Mouse (Mus musculus) gastrocnemius, postnatal 4 days (tissue): ENCODE data around the gene Zbtb20. TPM values are rescaled to one million over a fixed set of nuclear protein-coding genes. Genes with fewer than 3 reads are reported as not detected.

Experiments
- DNase-seq, 2 experiments: peaks; one replicate each; pipeline ENCODE4 v3.0.0; 2021 to 2022; ENCODE audit warnings: low spot score in 2 of 2, mixed read lengths in 2 of 2
- total RNA-seq, 2 experiments: library from RNA; stranded (reverse); gene quantifications; 2 replicates each; pipeline ENCODE4 v1.2.3; 2021

Gene Zbtb20
- total RNA-seq, 2 experiments from 2014 or later: 93.9 to 114 TPM

- DNase-seq: no peak
Measured at GRCm38 (mm10) chr16:43580321-43580822, 704.7 kb downstream of the Zbtb20 start.

DNA sequence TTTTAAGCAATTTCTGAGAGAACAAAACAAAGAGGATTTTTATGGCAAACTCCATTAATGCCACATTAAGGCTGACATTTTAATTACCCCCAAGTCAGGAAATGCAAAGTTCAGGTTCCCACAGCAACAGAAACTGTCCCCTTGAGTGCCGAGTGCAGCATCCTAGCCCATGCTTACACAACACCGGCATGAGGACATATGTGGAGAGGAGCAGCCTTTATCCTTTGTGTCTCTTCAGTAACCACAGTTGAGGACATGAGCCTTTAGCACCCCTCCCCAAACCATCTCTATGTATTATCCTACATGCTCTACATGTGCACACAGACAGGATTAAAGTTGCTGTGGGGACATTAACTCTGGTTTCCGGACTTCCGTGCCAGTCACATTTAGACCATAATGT, 705.9 kb downstream of the Zbtb20 start:
- DNase-seq: no peak

- no peak for DNase-seq
Measured at GRCm38 (mm10) chr16:43586859-43587429, 711.3 kb downstream of the Zbtb20 start.

GRCm38 (mm10) chr16:43590704-43591493, 715.2 kb downstream of the Zbtb20 start:
- no peak for DNase-seq

- DNase-seq: peak in 1 of 2 experiments; percentile 28
Measured at GRCm38 (mm10) chr16:43592062-43592461, 716.4 kb downstream of the Zbtb20 start.

- DNase-seq: no peak
Measured at GRCm38 (mm10) chr16:43592801-43593200, 717.1 kb downstream of the Zbtb20 start.

- DNase-seq: no peak
Measured at GRCm38 (mm10) chr16:43597375-43598060, 721.8 kb downstream of the Zbtb20 start.

DNA sequence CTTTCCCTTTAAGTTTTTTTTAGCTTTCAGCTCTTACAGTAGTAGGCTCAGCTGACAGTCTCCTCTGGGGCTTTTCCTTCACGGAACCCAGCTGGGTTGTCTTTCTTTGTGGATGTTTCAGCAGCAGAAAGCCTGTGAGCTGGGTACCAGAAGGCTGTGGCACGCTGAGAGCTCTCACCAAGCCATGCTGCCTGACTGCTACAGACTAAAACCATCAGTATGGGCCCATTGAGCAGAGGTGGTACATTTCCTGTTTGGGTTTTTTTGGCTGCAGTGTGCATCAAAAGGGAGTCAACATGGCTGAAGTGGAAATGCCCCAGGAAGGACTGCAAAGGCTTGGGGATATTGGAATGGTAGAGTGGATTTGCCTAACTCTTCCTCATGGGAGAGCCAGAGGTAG, 724.0 kb downstream of the Zbtb20 start:
- no peak for DNase-seq

- DNase-seq: no peak
Measured at GRCm38 (mm10) chr16:43602573-43602972, 726.9 kb downstream of the Zbtb20 start.

DNA sequence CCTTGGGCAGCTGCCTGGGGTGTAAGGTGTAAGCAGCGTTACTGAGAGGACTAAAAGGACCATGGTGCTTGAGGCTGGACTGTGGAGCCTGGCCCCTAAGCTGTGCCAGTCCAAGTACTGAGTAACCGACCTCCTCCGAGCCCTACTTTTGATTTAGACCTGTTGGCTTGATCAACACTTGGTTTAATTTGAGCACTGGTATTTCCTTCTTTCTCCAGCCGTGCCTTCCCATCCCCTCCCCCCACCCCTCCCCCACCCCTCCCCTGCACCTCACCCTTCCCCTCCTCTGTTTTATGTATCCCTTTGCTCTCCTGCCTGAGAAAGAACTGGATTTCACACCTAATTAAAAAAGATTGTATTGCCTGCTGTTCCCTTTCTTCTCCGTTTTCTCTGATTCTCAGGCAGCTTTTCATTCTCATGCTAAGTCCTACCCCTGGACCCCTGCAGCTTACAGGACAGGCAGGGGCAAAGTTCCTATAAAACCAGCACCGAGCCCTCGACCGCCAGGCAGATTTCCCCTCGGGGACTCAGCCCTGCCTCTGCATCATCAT, 728.0 kb downstream of the Zbtb20 start:
- DNase-seq: no peak

- no peak for DNase-seq
Measured at GRCm38 (mm10) chr16:43604399-43605013, 728.8 kb downstream of the Zbtb20 start.

GRCm38 (mm10) chr16:43607086-43607485, 731.4 kb downstream of the Zbtb20 start:
- no peak for DNase-seq

DNA sequence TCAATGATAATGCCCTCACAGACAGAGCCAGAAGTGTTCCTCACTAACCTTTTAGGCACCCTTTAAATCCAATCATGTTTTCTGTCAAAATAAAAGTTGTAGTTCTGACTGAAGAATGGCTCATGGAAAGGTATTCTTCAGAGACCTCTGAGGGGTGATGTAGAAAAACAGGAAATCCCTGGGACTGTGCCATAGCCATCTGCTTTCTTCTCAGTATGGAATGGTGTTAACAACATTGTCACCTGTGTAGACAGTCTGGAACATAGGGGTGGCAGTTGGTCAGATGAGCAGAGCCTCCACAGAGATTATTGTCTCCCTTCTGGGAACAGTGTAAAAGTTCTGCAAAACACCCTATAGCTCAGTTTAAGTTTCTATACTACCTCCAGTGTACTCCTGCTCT, 732.4 kb downstream of the Zbtb20 start:
- DNase-seq: no peak

DNA sequence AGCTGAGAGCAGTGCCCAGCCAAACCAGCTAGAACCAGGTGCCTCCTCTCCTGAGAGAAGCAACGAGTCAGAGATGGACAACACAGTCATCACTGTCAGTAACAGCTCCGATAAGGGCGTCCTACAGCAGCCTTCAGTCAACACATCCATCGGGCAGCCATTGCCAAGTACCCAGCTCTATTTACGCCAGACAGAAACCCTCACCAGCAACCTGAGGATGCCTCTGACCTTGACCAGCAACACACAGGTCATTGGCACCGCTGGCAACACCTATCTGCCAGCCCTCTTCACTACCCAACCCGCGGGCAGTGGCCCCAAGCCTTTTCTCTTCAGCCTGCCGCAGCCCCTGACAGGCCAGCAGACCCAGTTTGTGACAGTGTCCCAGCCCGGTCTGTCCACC, 734.7 kb downstream of the Zbtb20 start:
- DNase-seq: no peak

GRCm38 (mm10) chr16:43616348-43616747, 740.7 kb downstream of the Zbtb20 start:
- no peak for DNase-seq

DNA sequence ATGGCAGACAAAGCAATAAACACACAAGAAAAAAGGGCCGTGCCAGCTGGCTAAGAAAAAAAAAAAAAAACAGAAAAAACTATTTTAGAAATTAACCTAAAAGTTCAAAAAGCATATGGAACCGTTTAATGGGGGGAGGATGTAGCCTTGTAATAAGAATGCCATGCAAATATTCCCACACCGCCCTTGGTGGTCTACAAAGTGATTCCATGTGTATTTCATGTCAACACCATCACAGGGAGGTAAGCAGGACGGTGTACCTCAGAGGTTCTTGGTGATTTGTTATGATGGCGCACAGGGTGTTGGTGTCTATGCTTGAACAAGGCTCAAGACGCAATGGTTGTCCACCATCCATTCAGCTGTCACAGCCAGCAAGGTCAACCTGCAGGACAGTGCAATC, 741.7 kb downstream of the Zbtb20 start:
- DNase-seq: no peak

DNA sequence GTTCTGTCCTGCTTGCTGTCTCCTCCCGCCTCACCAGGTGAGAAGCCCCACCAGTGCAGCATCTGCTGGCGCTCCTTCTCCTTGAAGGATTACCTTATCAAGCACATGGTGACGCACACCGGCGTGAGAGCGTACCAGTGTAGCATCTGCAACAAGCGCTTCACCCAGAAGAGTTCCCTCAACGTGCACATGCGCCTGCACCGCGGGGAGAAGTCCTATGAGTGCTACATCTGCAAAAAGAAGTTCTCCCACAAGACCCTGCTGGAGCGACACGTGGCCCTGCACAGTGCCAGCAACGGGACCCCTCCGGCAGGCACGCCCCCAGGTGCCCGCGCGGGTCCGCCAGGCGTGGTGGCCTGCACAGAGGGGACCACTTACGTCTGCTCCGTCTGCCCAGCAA, 742.6 kb downstream of the Zbtb20 start:
- DNase-seq: no peak

- DNase-seq: no peak
Measured at GRCm38 (mm10) chr16:43619277-43619676, 743.6 kb downstream of the Zbtb20 start.

DNA sequence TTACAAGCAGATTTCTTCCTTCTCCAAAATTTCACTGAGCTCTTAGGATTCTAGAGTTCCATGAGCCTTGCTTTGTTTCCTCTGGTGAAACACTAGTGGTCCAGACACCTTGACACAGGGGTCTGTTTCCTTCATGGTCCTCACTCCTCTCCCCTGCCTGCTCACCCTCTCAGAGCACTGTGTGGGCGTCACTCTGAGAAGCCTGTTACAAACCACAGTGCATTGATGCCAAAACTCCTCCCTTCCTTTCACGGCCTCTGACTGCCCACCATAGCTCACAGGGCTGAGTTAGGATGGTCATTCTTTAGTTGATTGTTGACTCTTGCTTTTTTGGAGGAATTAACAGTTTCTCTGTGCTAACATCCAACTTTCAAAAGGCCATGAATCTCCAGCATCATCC, 744.7 kb downstream of the Zbtb20 start:
- DNase-seq: no peak

DNA sequence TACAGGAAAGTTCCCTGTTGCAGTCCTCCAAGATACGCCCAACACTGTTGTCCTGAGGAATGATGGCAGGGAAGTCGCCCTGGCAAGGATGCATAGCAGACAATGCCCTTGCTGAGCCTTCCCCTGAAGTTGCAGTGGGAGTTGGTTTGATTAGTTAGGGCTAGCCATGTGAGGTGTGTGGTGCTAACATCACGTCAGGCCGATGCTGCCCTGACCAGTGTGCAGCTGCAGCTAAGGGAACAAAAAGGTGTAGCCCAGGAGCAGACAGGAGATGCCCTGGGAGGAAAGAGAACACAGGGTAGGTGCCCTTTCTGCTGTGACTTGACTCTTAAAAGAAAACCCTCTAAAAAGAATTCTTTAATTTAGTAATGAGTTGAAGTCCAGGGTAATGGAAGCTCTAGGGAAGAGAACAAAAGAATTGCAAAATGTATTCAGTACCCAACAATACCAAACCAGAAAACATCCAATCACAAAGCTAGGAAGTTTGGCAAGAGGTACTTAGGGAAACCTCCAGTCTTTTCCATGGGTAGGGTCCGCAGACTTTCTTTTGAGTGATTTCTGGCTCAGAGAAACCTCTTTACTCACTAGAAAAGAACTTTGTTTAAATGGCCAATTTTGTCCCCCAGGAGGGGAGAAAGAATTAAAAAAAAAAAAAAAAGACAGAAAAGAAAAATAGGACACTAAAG, 747.8 kb downstream of the Zbtb20 start:
- DNase-seq: no peak

GRCm38 (mm10) chr16:43624876-43625275, 749.2 kb downstream of the Zbtb20 start:
- DNase-seq: no peak
